Mouse (Mus musculus) lung, adult 2 months (tissue): ENCODE measurements at regions not wholly inside any gene's neighbourhood (a gene's known extent, or its start where the extent isn't known, plus 50 kb on each side); places are given as distances from the start of the nearest gene placed in this dataset.

Experiments used
- CTCF ChIP-seq: fragments of 200-500 bp; IDR thresholded peaks from 2 replicates; pipeline ENCODE4 v1.5.1; 2011; ENCODE audit warnings: mild to moderate bottlenecking, low read length, control low read depth; ENCODE audit not compliant: insufficient read depth
- POLR2A ChIP-seq: fragments of 200-500 bp; IDR thresholded peaks from 2 replicates; pipeline ENCODE4 v1.6.1; 2011; ENCODE audit warnings: low read depth, mild to moderate bottlenecking, control low read depth, low read length, borderline replicate concordance; ENCODE audit errors: extremely low read depth

- TF ChIP-seq POLR2A (no peak), CTCF (no peak)
Measured at GRCm38 (mm10) chr17:88159851-88160676, 95.0 kb upstream of the Fbxo11 start.
